ENCODE assay signal across 8 mouse cellular contexts in genomic region chr9:110407311-110408098, GRCm38 (mm10). TPM values are rescaled to one million over a fixed set of nuclear protein-coding genes. Genes with fewer than 3 reads are reported as not detected.
DNase-seq lines count a peak whose midpoint lies in the region; ATAC-seq and TF ChIP-seq lines count a peak whose summit lies in the region.

No protein-coding gene starts in this region.

- no peak for TF ChIP-seq POLR2A in cortical plate, adult 2 months (IDR thresholded peaks at IDR 0.05; ENCODE audit: extremely low read depth, insufficient read depth, low read length)

- peak overlapping the region; percentile 70; the same call in 1 of the 2 replicates for H3K27ac ChIP-seq in lung, embryonic 14.5 days (ENCODE audit: low read depth)
- H3K27ac ChIP-seq in cortical plate, adult 2 months (ENCODE audit: insufficient read depth, low read length), result 0 out of 2 replicates have a peak overlapping the region, but pooled peaks have one; percentile 18
- peak overlapping the region; percentile 90 for H3K27ac ChIP-seq in hindbrain, embryonic 13.5 days
- peak overlapping the region; percentile 25; the same call in 1 of the 2 replicates for H3K27ac ChIP-seq in midbrain, embryonic 11.5 days (ENCODE audit: low read depth, low read length)

- H3K9ac ChIP-seq in lung, embryonic 14.5 days, result peak overlapping the region; percentile 83
- H3K9ac ChIP-seq in hindbrain, embryonic 13.5 days, result peak overlapping the region; percentile 96
- H3K9ac ChIP-seq in midbrain, embryonic 11.5 days (ENCODE audit: low read length), result peak overlapping the region; percentile 88

- no peaks in the 10 kb centered on the region for H3K27me3 ChIP-seq in lung, embryonic 14.5 days (ENCODE audit: insufficient read depth, low read length)
- H3K27me3 ChIP-seq in hindbrain, embryonic 13.5 days, result no peaks in the 10 kb centered on the region
- no peaks in the 10 kb centered on the region for H3K27me3 ChIP-seq in midbrain, embryonic 11.5 days (ENCODE audit: control insufficient read depth, insufficient read depth, low read length)

- 1% methylated on average over 41 of the region's 41 CpGs for WGBS in lung, embryonic 14.5 days
- WGBS in hindbrain, embryonic 13.5 days, result 2% methylated on average over 40 of the region's 41 CpGs
- WGBS in midbrain, embryonic 11.5 days, result under 1% methylated on average over 41 of the region's 41 CpGs

- TF ChIP-seq CTCF in lung, embryonic 14.5 days (IDR thresholded peaks at IDR 0.05; ENCODE audit: low read depth), result no peak
- no peak for TF ChIP-seq CTCF in cortical plate, adult 2 months (IDR thresholded peaks at IDR 0.05; ENCODE audit: extremely low read depth, insufficient read depth, low read length)

- H3K9me3 ChIP-seq in lung, embryonic 14.5 days (ENCODE audit: low read depth, low read length), result no peaks in the 10 kb centered on the region
- no peaks in the 10 kb centered on the region for H3K9me3 ChIP-seq in hindbrain, embryonic 13.5 days
- no peaks in the 10 kb centered on the region for H3K9me3 ChIP-seq in midbrain, embryonic 11.5 days (ENCODE audit: control insufficient read depth, low read length)

- DNase-seq in lung, embryonic 14.5 days, result peak; percentile 46
- DNase-seq in lung, adult 18-20 months, result no peak
- DNase-seq in MEL-GATA-1-ER (ENCODE audit: extremely low read depth, low read depth), result peak; percentile 8
- DNase-seq in midbrain, embryonic 11.5 days (ENCODE audit: low spot score, missing footprints), result peak; percentile 87
- DNase-seq in cerebellum, adult 9-11 months, result no peak

- peak overlapping the region; percentile 92 for H3K4me2 ChIP-seq in lung, embryonic 14.5 days
- H3K4me2 ChIP-seq in hindbrain, embryonic 13.5 days, result peak overlapping the region; percentile 96
- peak overlapping the region; percentile 63 for H3K4me2 ChIP-seq in midbrain, embryonic 11.5 days

- H3K4me3 ChIP-seq in lung, embryonic 14.5 days (ENCODE audit: low read depth, low read length), result peak overlapping the region; percentile 89
- H3K4me3 ChIP-seq in cortical plate, adult 2 months (ENCODE audit: insufficient read depth, low read length), result peak overlapping the region; percentile 66
- H3K4me3 ChIP-seq in hindbrain, embryonic 13.5 days, result peak overlapping the region; percentile 90
- peak overlapping the region; percentile 94 for H3K4me3 ChIP-seq in midbrain, embryonic 11.5 days (ENCODE audit: low read depth, low read length)

- H3K4me1 ChIP-seq in lung, embryonic 14.5 days (ENCODE audit: insufficient read depth), result peaks cover 10% of the 10 kb centered on the region; the same call in 1 of the 2 replicates
- no peaks in the 10 kb centered on the region for H3K4me1 ChIP-seq in cortical plate, adult 2 months (ENCODE audit: control insufficient read depth, insufficient read depth, low read length)
- H3K4me1 ChIP-seq in hindbrain, embryonic 13.5 days (replicated peaks), result peaks cover 26% of the 10 kb centered on the region
- peaks cover 12% of the 10 kb centered on the region for H3K4me1 ChIP-seq in midbrain, embryonic 11.5 days (ENCODE audit: control insufficient read depth, insufficient read depth, low read length)

- ATAC-seq in lung, embryonic 14.5 days (ENCODE audit: insufficient read depth), result peak; percentile 63
- ATAC-seq in hindbrain, embryonic 13.5 days (ENCODE audit: low FRiP score), result peak; percentile 79
- ATAC-seq in midbrain, embryonic 11.5 days (ENCODE audit: low FRiP score), result peak; percentile 65
- no peak for ATAC-seq in monocyte, adult 5-6 weeks (replicated peaks; ENCODE audit: insufficient number of reproducible peaks, low FRiP score, low TSS enrichment, poor library complexity, severe bottlenecking)

- H3K36me3 ChIP-seq in lung, embryonic 14.5 days (ENCODE audit: insufficient read depth), result 0 out of 2 replicates have a peak, but pooled peaks cover 2% of the 10 kb centered on the region
- H3K36me3 ChIP-seq in hindbrain, embryonic 13.5 days, result peaks cover 4% of the 10 kb centered on the region
- no peaks in the 10 kb centered on the region for H3K36me3 ChIP-seq in midbrain, embryonic 11.5 days (ENCODE audit: control insufficient read depth, insufficient read depth, low read length)

RNA-seq across cellular contexts. Expression of gene Ptpn23, which starts 0.5 kb away (rescaled TPM):
- polyA plus RNA-seq in lung, embryonic 14.5 days (2014; fragmentation: Nextera tagmentation; extraction: Ambion mirVana), result 16.4 and 19.1 TPM in 2 replicates
- 37.7 and 39.5 TPM in 2 replicates for polyA plus RNA-seq in cortical plate, adult 2 months (2012; rRNA removed)
- 23.4 and 25.2 TPM in 2 replicates for polyA plus RNA-seq in hindbrain, embryonic 13.5 days (2015; fragmentation: Nextera tagmentation; extraction: Ambion mirVana)
- polyA plus RNA-seq in midbrain, embryonic 11.5 days (2014; fragmentation: Nextera tagmentation; extraction: Ambion mirVana), result 12.9 and 13.8 TPM in 2 replicates
- 5.8 to 10.3 TPM (median 7.0 TPM) in 3 replicates for total RNA-seq in monocyte, adult 5-6 weeks (2017)

RNA-seq across cellular contexts. Expression of gene Ngp, which starts 12.0 kb away (rescaled TPM):
- polyA plus RNA-seq in lung, embryonic 14.5 days (2014; fragmentation: Nextera tagmentation; extraction: Ambion mirVana), result 0.34 and 3.4 TPM in 2 replicates
- 0.21 and 0.35 TPM in 2 replicates for polyA plus RNA-seq in cortical plate, adult 2 months (2012; rRNA removed)
- 1.4 and 2.8 TPM in 2 replicates for polyA plus RNA-seq in hindbrain, embryonic 13.5 days (2015; fragmentation: Nextera tagmentation; extraction: Ambion mirVana)
- polyA plus RNA-seq in midbrain, embryonic 11.5 days (2014; fragmentation: Nextera tagmentation; extraction: Ambion mirVana), result 0.18 and 0.55 TPM in 2 replicates
- total RNA-seq in monocyte, adult 5-6 weeks (2017), result 1.2 TPM in 1 of 3 replicates, not detected in the others

Comparison
In these comparisons a context has a peak if more than half of its experiments do, and no peak if none do; other contexts are left out.
1. DNase-seq: peak in lung, embryonic 14.5 days (single experiment), MEL-GATA-1-ER (single experiment) and midbrain, embryonic 11.5 days (single experiment); none in lung, adult 18-20 months (0 of 2) and cerebellum, adult 9-11 months (single experiment).
2. H3K27ac ChIP-seq: peak in every context shown above with its lines; median percentile 90 in hindbrain, embryonic 13.5 days; 70 in lung, embryonic 14.5 days; 25 in midbrain, embryonic 11.5 days; 18 in cortical plate, adult 2 months.
3. Peak in every context shown above with its lines, with median percentiles within 50 percentile points of each other: H3K4me2 ChIP-seq, H3K4me3 ChIP-seq and H3K9ac ChIP-seq.